Mouse (Mus musculus) cerebellum, postnatal 10 days (tissue): Measurements from ENCODE around the gene Kidins220.

Experiments
- DNase-seq, 2 experiments: peaks; one replicate each; pipeline ENCODE4 v3.0.0; 2021; ENCODE audit warnings: mixed read lengths in 2 of 2

Gene Kidins220

GRCm38 (mm10) chr12:25093241-25093774, 118.6 kb downstream of the Kidins220 start:
- peak; percentile 38 to 41 for DNase-seq

- DNase-seq, result peak; percentile 35 to 45
Measured at GRCm38 (mm10) chr12:25094621-25095521, 120.1 kb downstream of the Kidins220 start.

GRCm38 (mm10) chr12:25095538-25095937, 120.8 kb downstream of the Kidins220 start:
- DNase-seq, result no peak

GRCm38 (mm10) chr12:25095974-25096639, 121.4 kb downstream of the Kidins220 start:
- peak; percentile 97 to 98 for DNase-seq

- peak in 1 of 2 experiments; percentile 47 for DNase-seq
Measured at GRCm38 (mm10) chr12:25096640-25097051, 121.9 kb downstream of the Kidins220 start.

- no peak for DNase-seq
Measured at GRCm38 (mm10) chr12:25097052-25097209, 122.2 kb downstream of the Kidins220 start, which contains the start of gene Id2. Gene Id2 (minus strand): TSS chr12:25097140.

- peak; percentile 57 to 64 for DNase-seq
Measured at GRCm38 (mm10) chr12:25097210-25098160, 122.8 kb downstream of the Kidins220 start.

GRCm38 (mm10) chr12:25098161-25098550, 123.4 kb downstream of the Kidins220 start:
- no peak for DNase-seq

GRCm38 (mm10) chr12:25098561-25099312, 124.0 kb downstream of the Kidins220 start:
- peak; percentile 90 to 94 for DNase-seq

GRCm38 (mm10) chr12:25099313-25099562, 124.5 kb downstream of the Kidins220 start:
- DNase-seq, result peak; percentile 72 to 75

- DNase-seq, result peak; percentile 55 to 57
Measured at GRCm38 (mm10) chr12:25099563-25100408, 125.1 kb downstream of the Kidins220 start.

- DNase-seq, result peak; percentile 60 to 71
Measured at GRCm38 (mm10) chr12:25100411-25101217, 125.9 kb downstream of the Kidins220 start.

- DNase-seq, result peak; percentile 25 to 48
Measured at GRCm38 (mm10) chr12:25101389-25101788, 126.7 kb downstream of the Kidins220 start.

GRCm38 (mm10) chr12:25103911-25104310, 129.2 kb downstream of the Kidins220 start:
- no peak for DNase-seq

GRCm38 (mm10) chr12:25104541-25104940, 129.8 kb downstream of the Kidins220 start:
- DNase-seq, result no peak

- no peak for DNase-seq
Measured at GRCm38 (mm10) chr12:25108865-25109264, 134.1 kb downstream of the Kidins220 start.

- DNase-seq, result peak; percentile 43 to 58
Measured at GRCm38 (mm10) chr12:25109971-25110681, 135.4 kb downstream of the Kidins220 start.

GRCm38 (mm10) chr12:25110682-25111078, 136.0 kb downstream of the Kidins220 start:
- DNase-seq, result no peak
